Mouse (Mus musculus) stomach, postnatal 0 days (tissue): ENCODE results near the gene Trim47.

Experiments used
- CTCF ChIP-seq: IDR thresholded peaks from 2 replicates; pipeline ENCODE4 v1.5.1; 2016; ENCODE audit warnings: antibody characterized with exemption, low read depth, mild to moderate bottlenecking, moderate library complexity
- EP300 ChIP-seq: optimal IDR thresholded peaks from 2 replicates; pipeline ENCODE3; 2016; ENCODE audit warnings: antibody characterized with exemption

- no peak for TF ChIP-seq CTCF
- no peak for TF ChIP-seq EP300
Measured at GRCm38 (mm10) chr11:116076266-116076540, 50.8 kb downstream of the Trim47 start.
